Mouse (Mus musculus) MEL (cell line): ENCODE measurements at regions not wholly inside any gene's neighbourhood (a gene's known extent, or its start where the extent isn't known, plus 50 kb on each side); places are given as distances from the start of the nearest gene placed in this dataset.

Experiments
- DNase-seq: peaks from one replicate; pipeline ENCODE4 v3.0.0; 2011; ENCODE audit warnings: low read depth, low spot score
- H3K27ac ChIP-seq: 2 replicates; pipeline ENCODE4 v1.5.1; 2012; ENCODE audit warnings: low read depth, mild to moderate bottlenecking, control low read depth, low read length, moderate library complexity; ENCODE audit not compliant: control insufficient read depth
- H3K27me3 ChIP-seq, 2 experiments: fragments of 150-350 bp in 1 of 2; sonication (generic) in 1 of 2; 2 replicates each; pipeline ENCODE4 v1.6.1; 2012; ENCODE audit warnings: low read length in 2 of 2, mild to moderate bottlenecking in 2 of 2, improper control_type of control experiment in 1 of 2, moderate library complexity in 1 of 2; ENCODE audit not compliant: insufficient read depth in 2 of 2, control insufficient read depth in 1 of 2
- H3K36me3 ChIP-seq, 2 experiments: 2 replicates each; pipeline ENCODE4 v1.6.1; 2012 to 2014; ENCODE audit warnings: low read length in 2 of 2, improper control_type of control experiment in 1 of 2, inconsistent platforms in 1 of 2, mild to moderate bottlenecking in 1 of 2; ENCODE audit not compliant: insufficient read depth in 2 of 2, control insufficient read depth in 1 of 2
- H3K4me1 ChIP-seq, 2 experiments: fragments of 150-350 bp in 1 of 2; sonication (generic) in 1 of 2; 2 replicates each; pipeline ENCODE4 v1.6.1; 2012; ENCODE audit warnings: low read length in 2 of 2, improper control_type of control experiment in 1 of 2, mild to moderate bottlenecking in 1 of 2; ENCODE audit not compliant: insufficient read depth in 2 of 2, control insufficient read depth in 1 of 2
- H3K4me3 ChIP-seq, 2 experiments: fragments of 150-350 bp in 1 of 2; sonication (generic) in 1 of 2; 2 replicates each; pipeline ENCODE4 v1.5.1; 2012; ENCODE audit warnings: low read depth in 2 of 2, low read length in 2 of 2, mild to moderate bottlenecking in 2 of 2, moderate library complexity in 2 of 2, control low read depth in 1 of 2, improper control_type of control experiment in 1 of 2; ENCODE audit not compliant: control insufficient read depth in 1 of 2, insufficient read depth in 1 of 2
- H3K79me2 ChIP-seq: 2 replicates; pipeline ENCODE4 v1.6.1; 2012; ENCODE audit warnings: mild to moderate bottlenecking, low read length, moderate library complexity; ENCODE audit not compliant: control insufficient read depth, poor library complexity, insufficient read depth
- H3K9ac ChIP-seq: 2 replicates; pipeline ENCODE4 v1.6.1; 2012; ENCODE audit warnings: low read depth, mild to moderate bottlenecking, control low read depth, low read length, moderate library complexity; ENCODE audit not compliant: control insufficient read depth, poor library complexity, severe bottlenecking
- H3K9me3 ChIP-seq: fragments of 150-350 bp; sonication (generic); replicated peaks from 2 replicates; pipeline ENCODE4 v1.6.1; 2012; ENCODE audit warnings: mild to moderate bottlenecking, low read length, improper control_type of control experiment, moderate library complexity; ENCODE audit not compliant: insufficient read depth
- BHLHE40 ChIP-seq: IDR thresholded peaks from 2 replicates; pipeline ENCODE4 v1.6.1; 2012; ENCODE audit warnings: low read depth, mild to moderate bottlenecking, inconsistent platforms, low read length, improper control_type of control experiment, borderline replicate concordance
- CHD1 ChIP-seq: IDR thresholded peaks from 2 replicates; pipeline ENCODE4 v1.6.1; 2012; ENCODE audit warnings: low read depth, mild to moderate bottlenecking, inconsistent platforms, low read length, improper control_type of control experiment
- CHD2 ChIP-seq: IDR thresholded peaks from 2 replicates; pipeline ENCODE4 v1.6.1; 2011; ENCODE audit warnings: low read length, improper control_type of control experiment
- ELF1 ChIP-seq: IDR thresholded peaks from 2 replicates; pipeline ENCODE4 v1.6.1; 2014; ENCODE audit warnings: low read depth, mild to moderate bottlenecking, inconsistent platforms, low read length, improper control_type of control experiment, moderate library complexity
- ETS1 ChIP-seq: IDR thresholded peaks from 2 replicates; pipeline ENCODE4 v1.6.1; 2012; ENCODE audit warnings: low read depth, mild to moderate bottlenecking, inconsistent platforms, low read length, improper control_type of control experiment, moderate library complexity
- GABPA ChIP-seq: IDR thresholded peaks from 2 replicates; pipeline ENCODE4 v1.6.1; 2012; ENCODE audit warnings: low read depth, mild to moderate bottlenecking, inconsistent platforms, low read length, improper control_type of control experiment, moderate library complexity
- GATA1 ChIP-seq: IDR thresholded peaks from 2 replicates; pipeline ENCODE4 v1.6.1; 2011; ENCODE audit warnings: low read depth, low read length, improper control_type of control experiment
- JUND ChIP-seq: IDR thresholded peaks from 2 replicates; pipeline ENCODE4 v1.6.1; 2011; ENCODE audit warnings: low read depth, mild to moderate bottlenecking, improper control_type of control experiment, low read length
- MAFK ChIP-seq: IDR thresholded peaks from 2 replicates; pipeline ENCODE4 v1.6.1; 2011; ENCODE audit warnings: low read depth, mild to moderate bottlenecking, low read length, improper control_type of control experiment, borderline replicate concordance
- MAX ChIP-seq: IDR thresholded peaks from 2 replicates; pipeline ENCODE4 v1.6.1; 2011; ENCODE audit warnings: low read length, improper control_type of control experiment
- MAZ ChIP-seq: IDR thresholded peaks from 2 replicates; pipeline ENCODE4 v1.6.1; 2012; ENCODE audit warnings: low read depth, mild to moderate bottlenecking, inconsistent platforms, low read length, improper control_type of control experiment
- MEF2A ChIP-seq: IDR thresholded peaks from 2 replicates; pipeline ENCODE4 v1.6.1; 2014; ENCODE audit warnings: low read depth, mild to moderate bottlenecking, inconsistent platforms, low read length, improper control_type of control experiment; ENCODE audit not compliant: poor library complexity, insufficient replicate concordance, severe bottlenecking; ENCODE audit errors: extremely low read depth
- MXI1 ChIP-seq: IDR thresholded peaks from 2 replicates; pipeline ENCODE4 v1.6.1; 2011; ENCODE audit warnings: mild to moderate bottlenecking, low read depth, low read length, improper control_type of control experiment
- MYB ChIP-seq: IDR thresholded peaks from 2 replicates; pipeline ENCODE4 v1.6.1; 2011; ENCODE audit warnings: mild to moderate bottlenecking, low read depth, low read length, improper control_type of control experiment
- NELFE ChIP-seq: IDR thresholded peaks from 2 replicates; pipeline ENCODE4 v1.6.1; 2011; ENCODE audit warnings: low read depth, low read length, improper control_type of control experiment
- POLR2A ChIP-seq, 2 experiments: IDR thresholded peaks; 2 replicates each; pipeline ENCODE4 v1.6.1; 2011 to 2012; ENCODE audit warnings: low read length in 2 of 2, mild to moderate bottlenecking in 2 of 2, control low read depth in 1 of 2, improper control_type of control experiment in 1 of 2, low read depth in 1 of 2, moderate library complexity in 1 of 2; ENCODE audit not compliant: control insufficient read depth in 1 of 2, insufficient read depth in 1 of 2, poor library complexity in 1 of 2
- POLR2AphosphoS5 ChIP-seq: IDR thresholded peaks from 2 replicates; pipeline ENCODE4 v1.6.1; 2012; ENCODE audit warnings: low read depth, borderline replicate concordance, mild to moderate bottlenecking, inconsistent platforms, low read length, moderate library complexity, mixed read lengths
- RAD21 ChIP-seq: IDR thresholded peaks from 2 replicates; pipeline ENCODE4 v1.6.1; 2011; ENCODE audit warnings: mild to moderate bottlenecking, low read depth, low read length, improper control_type of control experiment
- RCOR1 ChIP-seq: IDR thresholded peaks from 2 replicates; pipeline ENCODE4 v1.6.1; 2012; ENCODE audit warnings: low read depth, mild to moderate bottlenecking, inconsistent platforms, low read length, improper control_type of control experiment
- SMC3 ChIP-seq: IDR thresholded peaks from 2 replicates; pipeline ENCODE4 v1.6.1; 2011; ENCODE audit warnings: low read depth, low read length, improper control_type of control experiment
- TBP ChIP-seq: IDR thresholded peaks from 2 replicates; pipeline ENCODE4 v1.8.0; 2011; ENCODE audit warnings: low read depth, low read length, improper control_type of control experiment
- TCF12 ChIP-seq: IDR thresholded peaks from 2 replicates; pipeline ENCODE4 v1.6.1; 2014; ENCODE audit warnings: low read depth, mild to moderate bottlenecking, inconsistent platforms, low read length, improper control_type of control experiment, moderate library complexity
- UBTF ChIP-seq: IDR thresholded peaks from 2 replicates; pipeline ENCODE4 v1.6.1; 2012; ENCODE audit warnings: low read depth, mild to moderate bottlenecking, inconsistent platforms, low read length, improper control_type of control experiment, moderate library complexity, borderline replicate concordance; ENCODE audit not compliant: insufficient read depth
- USF1 ChIP-seq: IDR thresholded peaks from 2 replicates; pipeline ENCODE4 v1.6.1; 2014; ENCODE audit warnings: low read depth, mild to moderate bottlenecking, inconsistent platforms, low read length, improper control_type of control experiment, moderate library complexity
- ZC3H11A ChIP-seq: IDR thresholded peaks from 2 replicates; pipeline ENCODE4 v1.6.1; 2012; ENCODE audit warnings: low read depth, mild to moderate bottlenecking, inconsistent platforms, low read length, improper control_type of control experiment
- ZKSCAN1 ChIP-seq: IDR thresholded peaks from 2 replicates; pipeline ENCODE4 v1.6.1; 2012; ENCODE audit warnings: low read depth, mild to moderate bottlenecking, inconsistent platforms, low read length, improper control_type of control experiment, moderate library complexity

GRCm38 (mm10) chr3:128212256-128212655 lies 316.1 kb upstream of the Fam241a start:
- Histone ChIP-seq H3K4me1 (no peaks in the 10 kb centered on the region), H3K9ac (no peak overlapping the region), H3K79me2 (no peaks in the 10 kb centered on the region), H3K4me3 (no peak overlapping the region), H3K9me3 (no peaks in the 10 kb centered on the region), H3K27ac (no peak overlapping the region), H3K27me3 (no peaks in the 10 kb centered on the region), H3K36me3 (no peaks in the 10 kb centered on the region)
- no peak for DNase-seq
- no peak for TF ChIP-seq MYB
- TF ChIP-seq CHD2 = no peak
- TF ChIP-seq ZKSCAN1 = no peak
- TF ChIP-seq MAZ = no peak
- no peak for TF ChIP-seq JUND
- TF ChIP-seq RAD21 = no peak
- no peak for TF ChIP-seq MXI1
- TF ChIP-seq ELF1 = no peak
- no peak for TF ChIP-seq SMC3
- no peak for TF ChIP-seq BHLHE40
- no peak for TF ChIP-seq TBP
- no peak for TF ChIP-seq RCOR1

- Histone ChIP-seq H3K27me3 (no peaks in the 10 kb centered on the region), H3K9ac (no peak overlapping the region), H3K79me2 (no peaks in the 10 kb centered on the region), H3K4me1 (no peaks in the 10 kb centered on the region), H3K36me3 (no peaks in the 10 kb centered on the region), H3K9me3 (no peaks in the 10 kb centered on the region), H3K4me3 (no peak overlapping the region), H3K27ac (no peak overlapping the region)
- no peak for DNase-seq
- TF ChIP-seq GATA1 = no peak
- no peak for TF ChIP-seq MEF2A
- no peak for TF ChIP-seq POLR2AphosphoS5
- no peak for TF ChIP-seq ETS1
Measured at GRCm38 (mm10) chr3:128210591-128210990, 314.5 kb upstream of the Fam241a start.

- Histone ChIP-seq H3K9ac (no peak overlapping the region), H3K4me3 (no peak overlapping the region), H3K79me2 (no peaks in the 10 kb centered on the region), H3K27me3 (no peaks in the 10 kb centered on the region), H3K36me3 (no peaks in the 10 kb centered on the region), H3K27ac (no peak overlapping the region), H3K4me1 (no peaks in the 10 kb centered on the region), H3K9me3 (no peaks in the 10 kb centered on the region)
- TF ChIP-seq UBTF = no peak
- TF ChIP-seq GABPA = no peak
- no peak for TF ChIP-seq USF1
- no peak for TF ChIP-seq TCF12
- TF ChIP-seq POLR2A (IDR thresholded peaks at IDR 0.05; ENCODE audit: control insufficient read depth in 1 of 2, insufficient read depth in 1 of 2, low read depth in 1 of 2, low read length in 2 of 2, poor library complexity in 1 of 2) = no peak
- no peak for TF ChIP-seq MAFK
- TF ChIP-seq RCOR1 = no peak
- no peak for TF ChIP-seq NELFE
- TF ChIP-seq ZC3H11A = no peak
- TF ChIP-seq MAX = no peak
- no peak for TF ChIP-seq RAD21
- no peak for TF ChIP-seq BHLHE40
- no peak for TF ChIP-seq MXI1
- no peak for TF ChIP-seq ZKSCAN1
- no peak for TF ChIP-seq POLR2AphosphoS5
- TF ChIP-seq SMC3 = no peak
- TF ChIP-seq CHD1 = no peak
- TF ChIP-seq TBP = no peak
- TF ChIP-seq MAZ = no peak
- no peak for DNase-seq
Measured at GRCm38 (mm10) chr3:128206948-128207347, 310.8 kb upstream of the Fam241a start.
